Mouse (Mus musculus) heart, embryonic 14.5 days (tissue): ENCODE data around the gene Lurap1. TPM values are rescaled to one million over a fixed set of nuclear protein-coding genes. Genes with fewer than 3 reads are reported as not detected.
A peak's percentile ranks its signal among the peaks of the same experiment; 100 is the strongest.

ENCODE experiments used
- ATAC-seq: fragments of 200-750 bp; cut with Nextera tagmentation; 2 replicates; pipeline ENCODE4 v1.8.0; 2017; ENCODE audit warnings: low read depth, moderate TSS enrichment; ENCODE audit not compliant: insufficient number of reproducible peaks, insufficient read depth, low FRiP score
- H3K27ac ChIP-seq, 2 experiments: fragments of 200-500 bp in 1 of 2; fragments of 300-500 bp in 1 of 2; sonication (generic) in 1 of 2; replicated peaks in 1 of 2; 2 replicates each; pipeline ENCODE4 v1.5.1; 2012 to 2014; ENCODE audit warnings: low read depth in 2 of 2, low read length in 2 of 2, control low read depth in 1 of 2, mild to moderate bottlenecking in 1 of 2, mixed read lengths in 1 of 2; ENCODE audit not compliant: control insufficient read depth in 1 of 2, insufficient read depth in 1 of 2
- H3K27me3 ChIP-seq: fragments of 300-500 bp; sonication (generic); 2 replicates; pipeline ENCODE4 v1.6.1; 2014; ENCODE audit warnings: mild to moderate bottlenecking, low read length, control low read depth; ENCODE audit not compliant: control insufficient read depth, insufficient read depth
- H3K36me3 ChIP-seq: fragments of 300-500 bp; sonication (generic); 2 replicates; pipeline ENCODE4 v1.6.1; 2014; ENCODE audit warnings: mild to moderate bottlenecking, control low read depth, low read length, mixed read lengths; ENCODE audit not compliant: control insufficient read depth, insufficient read depth
- H3K4me1 ChIP-seq, 2 experiments: fragments of 200-500 bp in 1 of 2; fragments of 300-500 bp in 1 of 2; sonication (generic) in 1 of 2; 2 replicates each; pipeline ENCODE4 v1.6.1; 2012 to 2014; ENCODE audit warnings: low read length in 2 of 2, control low read depth in 1 of 2, mixed read lengths in 1 of 2; ENCODE audit not compliant: control insufficient read depth in 2 of 2, insufficient read depth in 2 of 2
- H3K4me2 ChIP-seq: fragments of 300-500 bp; sonication (generic); 2 replicates; pipeline ENCODE4 v1.6.1; 2014; ENCODE audit warnings: mild to moderate bottlenecking, low read length
- H3K4me3 ChIP-seq, 2 experiments: fragments of 200-500 bp in 1 of 2; fragments of 300-500 bp in 1 of 2; sonication (generic) in 1 of 2; 2 replicates each; pipeline ENCODE4 v1.5.1; 2012 to 2014; ENCODE audit warnings: low read length in 2 of 2, mild to moderate bottlenecking in 2 of 2, control low read depth in 1 of 2, low read depth in 1 of 2, moderate library complexity in 1 of 2; ENCODE audit not compliant: control insufficient read depth in 1 of 2, insufficient read depth in 1 of 2
- H3K9ac ChIP-seq: fragments of 300-500 bp; sonication (generic); 2 replicates; pipeline ENCODE4 v1.6.1; 2014; ENCODE audit warnings: mild to moderate bottlenecking, low read length
- H3K9me3 ChIP-seq: fragments of 300-500 bp; sonication (generic); 2 replicates; pipeline ENCODE4 v1.6.1; 2016; ENCODE audit warnings: low read length, control low read depth; ENCODE audit not compliant: control insufficient read depth
- WGBS: fragments of 180-500 bp; shearing (Covaris S2); extraction: QIAGEN DNeasy Blood & Tissue Kit; methylation state at CpG from one replicate; pipeline ENCODE4 v1.1.7; 2014; 5-methylcytosine and 5-hydroxymethylcytosine counted together
- polyA plus RNA-seq: library from polyadenylated mRNA; unstranded; fragments of >200 nt; fragmentation: Nextera tagmentation; extraction: Ambion mirVana; gene quantifications from 2 replicates; pipeline ENCODE4 v1.2.1, GENCODE M21; 2014

Lurap1 gene
- polyA plus RNA-seq, 1 experiment from 2014 or later, result 2.7 TPM

GRCm38 (mm10) chr4:116143317-116143811 lies 7.8 kb downstream of the Lurap1 start:
- Histone ChIP-seq H3K9ac (peak overlapping the region; percentile 81), H3K27ac (no peak overlapping the region), H3K4me2 (peak overlapping the region; percentile 93), H3K27me3 (no peaks in the 10 kb centered on the region), H3K36me3 (no peaks in the 10 kb centered on the region), H3K4me3 (peak overlapping the region; percentile 11 to 73; a peak in 2 of 4 replicates), H3K4me1 (peaks cover 7 to 12% of the 10 kb centered on the region in 2 experiments), H3K9me3 (no peaks in the 10 kb centered on the region)
- WGBS, result 18% methylated on average over 7 of the region's 7 CpGs
- no peak for ATAC-seq

GRCm38 (mm10) chr4:116142269-116142668 lies 8.9 kb downstream of the Lurap1 start:
- H3K27me3 ChIP-seq, result no peaks in the 10 kb centered on the region
- H3K9ac ChIP-seq, result no peak overlapping the region
- 83% methylated on average over 7 of the region's 7 CpGs for WGBS
- H3K36me3 ChIP-seq, result no peaks in the 10 kb centered on the region
- H3K4me3 ChIP-seq, result no peak overlapping the region
- no peak for ATAC-seq
- no peaks in the 10 kb centered on the region for H3K9me3 ChIP-seq
- H3K4me1 ChIP-seq, result peaks cover 7 to 18% of the 10 kb centered on the region in 2 experiments
- no peak overlapping the region for H3K27ac ChIP-seq
- no peak overlapping the region for H3K4me2 ChIP-seq

GRCm38 (mm10) chr4:116141736-116142135 lies 9.4 kb downstream of the Lurap1 start:
- Histone ChIP-seq H3K9me3 (no peaks in the 10 kb centered on the region), H3K4me3 (no peak overlapping the region), H3K36me3 (no peaks in the 10 kb centered on the region), H3K4me2 (no peak overlapping the region), H3K27ac (no peak overlapping the region), H3K27me3 (no peaks in the 10 kb centered on the region), H3K4me1 (peaks cover 7 to 19% of the 10 kb centered on the region in 2 experiments), H3K9ac (no peak overlapping the region)
- ATAC-seq, result no peak
- WGBS, result 61% methylated on average over 1 of the region's 1 CpGs

- no peak overlapping the region for H3K27ac ChIP-seq
- ATAC-seq, result no peak
- 0 out of 2 replicates have a peak, but pooled peaks cover 4% of the 10 kb centered on the region for H3K36me3 ChIP-seq
- H3K9me3 ChIP-seq, result no peaks in the 10 kb centered on the region
- no peak overlapping the region for H3K4me2 ChIP-seq
- WGBS, result 63% methylated on average over 7 of the region's 7 CpGs
- peaks cover 7 to 19% of the 10 kb centered on the region in 2 experiments for H3K4me1 ChIP-seq
- no peak overlapping the region for H3K9ac ChIP-seq
- H3K27me3 ChIP-seq, result no peaks in the 10 kb centered on the region
- no peak overlapping the region for H3K4me3 ChIP-seq
Measured at GRCm38 (mm10) chr4:116140801-116141574, 10.2 kb downstream of the Lurap1 start.

- Histone ChIP-seq H3K4me2 (no peak overlapping the region), H3K36me3 (0 out of 2 replicates have a peak, but pooled peaks cover 4% of the 10 kb centered on the region), H3K27ac (no peak overlapping the region), H3K27me3 (no peaks in the 10 kb centered on the region), H3K9me3 (no peaks in the 10 kb centered on the region), H3K4me1 (peaks cover 0 to 9% of the 10 kb centered on the region in 2 experiments; a peak in 1 of 4 replicates), H3K4me3 (no peak overlapping the region), H3K9ac (0 out of 2 replicates have a peak overlapping the region, but pooled peaks have one; percentile 4)
- 34% methylated on average over 13 of the region's 13 CpGs for WGBS
- no peak for ATAC-seq
Measured at GRCm38 (mm10) chr4:116137421-116137996, 13.6 kb downstream of the Lurap1 start.

- Histone ChIP-seq H3K4me3 (no peak overlapping the region), H3K4me1 (peaks cover 0 to 7% of the 10 kb centered on the region in 2 experiments; a peak in 1 of 4 replicates), H3K4me2 (no peak overlapping the region), H3K27me3 (no peaks in the 10 kb centered on the region), H3K36me3 (0 out of 2 replicates have a peak, but pooled peaks cover 4% of the 10 kb centered on the region), H3K9me3 (no peaks in the 10 kb centered on the region), H3K9ac (no peak overlapping the region), H3K27ac (no peak overlapping the region)
- no peak for ATAC-seq
- WGBS, result 32% methylated on average over 2 of the region's 2 CpGs
Measured at GRCm38 (mm10) chr4:116134990-116135389, 16.1 kb downstream of the Lurap1 start.

GRCm38 (mm10) chr4:116133126-116133525 lies 18.0 kb downstream of the Lurap1 start:
- H3K9ac ChIP-seq, result no peak overlapping the region
- WGBS, result 86% methylated on average over 4 of the region's 4 CpGs
- H3K4me2 ChIP-seq, result no peak overlapping the region
- 0 out of 2 replicates have a peak, but pooled peaks cover 4% of the 10 kb centered on the region for H3K36me3 ChIP-seq
- no peaks in the 10 kb centered on the region for H3K9me3 ChIP-seq
- no peaks in the 10 kb centered on the region for H3K27me3 ChIP-seq
- H3K4me1 ChIP-seq, result peaks cover 0 to 7% of the 10 kb centered on the region in 2 experiments; a peak in 1 of 4 replicates
- no peak for ATAC-seq
- no peak overlapping the region for H3K27ac ChIP-seq
- H3K4me3 ChIP-seq, result no peak overlapping the region
